Mouse (Mus musculus) testis, adult 2 months (tissue): Measurements from ENCODE around the gene Pnmal2. TPM values are rescaled to one million over a fixed set of nuclear protein-coding genes. Genes with fewer than 3 reads are reported as not detected.

Experiments
- H3K27ac ChIP-seq: fragments of 200-500 bp; 2 replicates; pipeline ENCODE4 v1.5.1; 2012; ENCODE audit warnings: low read depth, low read length; ENCODE audit not compliant: control insufficient read depth, insufficient read depth
- H3K27me3 ChIP-seq: fragments of 200-500 bp; 2 replicates; pipeline ENCODE4 v1.6.1; 2012; ENCODE audit warnings: mild to moderate bottlenecking, low read length, moderate library complexity; ENCODE audit not compliant: control insufficient read depth, insufficient read depth
- H3K36me3 ChIP-seq: fragments of 200-500 bp; 2 replicates; pipeline ENCODE4 v1.6.1; 2012; ENCODE audit warnings: mild to moderate bottlenecking, low read length; ENCODE audit not compliant: control insufficient read depth, insufficient read depth
- H3K4me1 ChIP-seq: fragments of 200-500 bp; 2 replicates; pipeline ENCODE4 v1.6.1; 2012; ENCODE audit warnings: low read length; ENCODE audit not compliant: control insufficient read depth, insufficient read depth
- H3K4me3 ChIP-seq: fragments of 200-500 bp; 2 replicates; pipeline ENCODE4 v1.5.1; 2012; ENCODE audit warnings: low read depth, mild to moderate bottlenecking, low read length, moderate library complexity, mixed read lengths; ENCODE audit not compliant: control insufficient read depth
- CTCF ChIP-seq: fragments of 200-500 bp; IDR thresholded peaks from 2 replicates; pipeline ENCODE4 v1.5.1; 2012; ENCODE audit warnings: low read depth, mild to moderate bottlenecking, inconsistent platforms, low read length, moderate library complexity; ENCODE audit not compliant: control insufficient read depth, insufficient read depth, insufficient replicate concordance
- POLR2A ChIP-seq: fragments of 200-500 bp; IDR thresholded peaks from 2 replicates; pipeline ENCODE4 v1.6.1; 2012; ENCODE audit warnings: low read depth, mild to moderate bottlenecking, inconsistent platforms, low read length, moderate library complexity; ENCODE audit not compliant: control insufficient read depth
- polyA plus RNA-seq: library from polyadenylated mRNA; depleted of rRNA; stranded (reverse); fragments of >200 nt; gene quantifications from 2 replicates; pipeline ENCODE4 v1.2.3, GENCODE M21; 2012

The Pnmal2 gene
- polyA plus RNA-seq, 1 experiment, result 41.6 TPM

- Histone ChIP-seq H3K4me3 (no peak overlapping the region), H3K36me3 (no peaks in the 10 kb centered on the region; the same call in 1 of the 2 replicates), H3K27me3 (no peaks in the 10 kb centered on the region), H3K27ac (no peak overlapping the region), H3K4me1 (peaks cover 22% of the 10 kb centered on the region)
- TF ChIP-seq POLR2A (no peak), CTCF (no peak)
These were observed 11.2 kb downstream of the Pnmal2 start for GRCm38 (mm10) chr7:16955712-16956111.

- no peaks in the 10 kb centered on the region; the same call in 1 of the 2 replicates for H3K36me3 ChIP-seq
- peaks cover 21% of the 10 kb centered on the region for H3K4me1 ChIP-seq
- no peak overlapping the region for H3K27ac ChIP-seq
- TF ChIP-seq CTCF (no peak), POLR2A (no peak)
- no peaks in the 10 kb centered on the region for H3K27me3 ChIP-seq
- H3K4me3 ChIP-seq, result no peak overlapping the region
These were observed 12.2 kb downstream of the Pnmal2 start for GRCm38 (mm10) chr7:16956410-16957265.

GRCm38 (mm10) chr7:16959539-16960187 is 15.2 kb downstream of the Pnmal2 start, which contains the start of gene Pnmal1:
TSS of gene Pnmal1 (plus strand) at chr7:16959679.
- H3K4me3 ChIP-seq, result peak within 1 kb of the TSS; percentile 31
- no peak within 1 kb of the TSS; the same call in 1 of the 2 replicates for H3K27ac ChIP-seq
- TF ChIP-seq CTCF (no peak), POLR2A (no peak)
- H3K27me3 ChIP-seq, result no peaks in the 10 kb centered on the region
- H3K4me1 ChIP-seq, result peaks cover 21% of the 10 kb centered on the region
- H3K36me3 ChIP-seq, result no peaks in the 10 kb centered on the region

- TF ChIP-seq POLR2A (no peak), CTCF (no peak)
These were observed 17.2 kb downstream of the Pnmal2 start for GRCm38 (mm10) chr7:16961678-16962077.

GRCm38 (mm10) chr7:16968414-16968813 is 23.9 kb downstream of the Pnmal2 start:
- no peak overlapping the region for H3K4me3 ChIP-seq
- TF ChIP-seq POLR2A (no peak), CTCF (no peak)
- no peaks in the 10 kb centered on the region for H3K36me3 ChIP-seq
- no peak overlapping the region for H3K27ac ChIP-seq
- H3K27me3 ChIP-seq, result no peaks in the 10 kb centered on the region
- no peaks in the 10 kb centered on the region for H3K4me1 ChIP-seq

More at GRCm38 (mm10) chr7:16961678-16962077, 17.2 kb downstream of the Pnmal2 start:
- peaks cover 19% of the 10 kb centered on the region for H3K4me1 ChIP-seq
- no peaks in the 10 kb centered on the region for H3K36me3 ChIP-seq
- no peak overlapping the region for H3K27ac ChIP-seq
- H3K27me3 ChIP-seq, result no peaks in the 10 kb centered on the region
- H3K4me3 ChIP-seq, result no peak overlapping the region

GRCm38 (mm10) chr7:16971160-16971559 is 26.7 kb downstream of the Pnmal2 start:
- Histone ChIP-seq H3K4me3 (no peak overlapping the region), H3K4me1 (no peaks in the 10 kb centered on the region), H3K27me3 (no peaks in the 10 kb centered on the region), H3K36me3 (no peaks in the 10 kb centered on the region), H3K27ac (no peak overlapping the region)
- TF ChIP-seq CTCF (no peak), POLR2A (no peak)

- H3K4me3 ChIP-seq, result no peak overlapping the region
- no peak overlapping the region for H3K27ac ChIP-seq
- H3K27me3 ChIP-seq, result no peaks in the 10 kb centered on the region
- TF ChIP-seq CTCF (no peak), POLR2A (no peak)
- H3K4me1 ChIP-seq, result no peaks in the 10 kb centered on the region
- H3K36me3 ChIP-seq, result no peaks in the 10 kb centered on the region
These were observed 29.5 kb downstream of the Pnmal2 start for GRCm38 (mm10) chr7:16974018-16974417.
